13 mouse cellular contexts compared by ENCODE assay signal in the genomic region with DNA sequence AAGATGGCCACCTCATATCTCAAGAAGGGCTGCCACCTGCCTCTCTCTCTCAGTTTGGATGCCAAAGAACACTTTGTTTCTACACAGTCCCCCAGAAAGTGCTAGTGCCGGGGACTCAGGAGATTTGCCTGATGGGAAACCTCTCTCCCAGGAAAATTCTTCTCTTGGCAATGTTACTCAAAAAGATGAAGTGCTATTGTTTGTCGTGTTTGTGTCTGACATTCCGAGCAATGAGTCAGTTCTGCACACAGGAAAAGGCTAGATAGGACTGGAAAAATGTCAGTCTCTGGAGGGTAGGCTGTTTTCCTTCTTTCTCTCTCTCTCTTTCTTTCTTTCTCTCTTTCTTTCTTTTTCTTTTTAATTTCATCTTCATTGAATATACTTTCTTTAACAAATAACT.
"Had no signal": no experiment of that assay in that cellular context is flagged by ENCODE, and none has a peak within 500 bp of the region (broad histone marks: within the 10 kb centered on the region; RNA-seq: fewer than 3 reads in every experiment).

No protein-coding gene starts in this region.

- H3K27ac ChIP-seq: kidney, postnatal 0 days; limb, embryonic 13.5 days; liver, embryonic 14.5 days; midbrain, embryonic 10.5 days; midbrain, embryonic 15.5 days; stomach, postnatal 0 days had no signal

- DNase-seq: kidney, adult 11 months; kidney, adult 9 months; kidney, postnatal 36 days; left cerebral cortex, postnatal 4 days; lung, adult 18-20 months; lung, postnatal 4 days; thymus, postnatal 36 days had no signal

- H3K4me3 ChIP-seq: limb, embryonic 13.5 days; midbrain, embryonic 10.5 days; midbrain, embryonic 15.5 days had no signal
